Mouse (Mus musculus) kidney, adult 2 months (tissue): ENCODE data around the gene A430078G23Rik. TPM values are rescaled to one million over a fixed set of nuclear protein-coding genes. Genes with fewer than 3 reads are reported as not detected.
"Not testable (repeated sequence)": the region's sequence is repeated elsewhere in the genome, so short reads cannot be mapped to it uniquely, and the experiment has no call there.

Experiments
- DNase-seq: peaks from one replicate; pipeline ENCODE4 v3.0.0; 2021
- H3K27ac ChIP-seq: fragments of 200-500 bp; 2 replicates; pipeline ENCODE4 v1.5.1; 2012; ENCODE audit warnings: low read depth, low read length, control low read depth, inconsistent platforms; ENCODE audit not compliant: insufficient read depth
- H3K27me3 ChIP-seq: fragments of 200-500 bp; replicated peaks from 2 replicates; pipeline ENCODE4 v1.6.1; 2012; ENCODE audit warnings: mild to moderate bottlenecking, moderate library complexity, low read length, inconsistent platforms; ENCODE audit not compliant: control insufficient read depth, insufficient read depth
- H3K36me3 ChIP-seq: fragments of 200-500 bp; 2 replicates; pipeline ENCODE4 v1.6.1; 2012; ENCODE audit warnings: mild to moderate bottlenecking, moderate library complexity, low read length, inconsistent platforms; ENCODE audit not compliant: control insufficient read depth, insufficient read depth
- H3K4me1 ChIP-seq: fragments of 200-500 bp; 2 replicates; pipeline ENCODE4 v1.6.1; 2011; ENCODE audit warnings: low read length; ENCODE audit not compliant: control insufficient read depth, insufficient read depth
- H3K4me3 ChIP-seq: fragments of 200-500 bp; 2 replicates; pipeline ENCODE4 v1.5.1; 2011; ENCODE audit warnings: mild to moderate bottlenecking, low read depth, low read length, control low read depth; ENCODE audit not compliant: insufficient read depth
- CTCF ChIP-seq: fragments of 200-500 bp; conservative IDR thresholded peaks from 2 replicates; pipeline ENCODE4 v1.5.1; 2011; ENCODE audit warnings: low read depth, mild to moderate bottlenecking, control low read depth, low read length, moderate library complexity, mixed read lengths; ENCODE audit not compliant: insufficient read depth, insufficient read length
- POLR2A ChIP-seq: fragments of 200-500 bp; IDR thresholded peaks from one replicate; pipeline ENCODE4 v1.6.1; 2011; ENCODE audit warnings: low read depth, low read length, control low read depth
- WGBS: fragments of 180-500 bp; shearing (Covaris S2); methylation state at CpG from one replicate; pipeline ENCODE4 v1.1.7; 2018; 5-methylcytosine and 5-hydroxymethylcytosine counted together
- polyA plus RNA-seq: library from polyadenylated mRNA; depleted of rRNA; stranded (reverse); fragments of >200 nt; gene quantifications from 2 replicates; pipeline ENCODE4 v1.2.3, GENCODE M21; 2012

Gene A430078G23Rik
- polyA plus RNA-seq, 1 experiment, result 1.1 TPM

DNA sequence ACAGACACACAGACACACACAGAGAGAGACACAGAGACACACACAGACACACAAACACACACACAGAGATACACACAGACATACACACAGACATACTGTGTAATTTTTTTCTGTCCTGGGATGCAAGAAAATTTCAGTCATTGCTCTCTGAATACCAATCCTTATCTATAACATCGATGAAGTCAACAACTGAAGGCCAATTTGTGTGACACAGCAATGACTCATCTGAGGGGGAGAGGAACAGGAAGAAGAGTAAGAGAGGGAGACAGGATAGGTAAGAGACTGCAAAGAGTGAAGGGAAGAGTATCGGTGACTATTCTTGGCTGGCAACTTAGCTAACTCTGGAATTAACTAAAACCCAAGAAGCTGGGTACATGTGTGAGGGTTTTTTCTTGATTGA is 29.0 kb upstream of the A430078G23Rik start:
- peaks cover 2% of the 10 kb centered on the region; the same call in 1 of the 2 replicates for H3K4me1 ChIP-seq
- H3K27ac ChIP-seq, result no peak overlapping the region
- TF ChIP-seq CTCF, result no peak
- TF ChIP-seq POLR2A, result no peak
- WGBS, result 87% methylated on average over 2 of the region's 2 CpGs
- H3K27me3 ChIP-seq, result no peaks in the 10 kb centered on the region
- no peaks in the 10 kb centered on the region for H3K36me3 ChIP-seq
- H3K4me3 ChIP-seq, result no peak overlapping the region
- no peak for DNase-seq

GRCm38 (mm10) chr8:3327056-3327455 is 26.2 kb upstream of the A430078G23Rik start:
- Histone ChIP-seq H3K4me3 (no peak overlapping the region), H3K36me3 (no peaks in the 10 kb centered on the region), H3K27me3 (no peaks in the 10 kb centered on the region), H3K27ac (no peak overlapping the region), H3K4me1 (peaks cover 2% of the 10 kb centered on the region; the same call in 1 of the 2 replicates)
- DNase-seq, result no peak
- TF ChIP-seq POLR2A (no peak), CTCF (no peak)
- 97% methylated on average over 1 of the region's 1 CpGs for WGBS

GRCm38 (mm10) chr8:3327538-3328245 is 25.5 kb upstream of the A430078G23Rik start:
- H3K27ac ChIP-seq, result no peak overlapping the region
- 57% methylated on average over 8 of the region's 8 CpGs for WGBS

DNA sequence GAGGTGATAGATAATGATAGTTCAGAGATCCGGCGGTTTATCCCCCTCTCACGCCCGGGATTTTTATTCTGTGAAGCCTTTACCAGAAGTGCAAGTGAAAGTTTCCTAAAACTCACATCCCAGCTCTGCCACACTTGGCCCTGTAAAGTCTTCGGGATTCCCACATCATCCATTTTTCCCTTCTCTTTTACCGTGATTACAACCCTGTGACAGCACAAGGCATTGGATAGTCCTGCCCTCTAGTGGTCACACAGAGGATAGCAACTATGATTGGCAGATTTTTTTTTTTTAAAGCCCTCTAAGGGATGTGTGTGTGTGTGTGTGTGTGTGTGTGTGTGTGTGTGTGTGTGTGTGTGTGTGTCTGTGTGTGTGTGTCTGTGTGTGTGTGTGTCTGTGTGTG is 22.6 kb upstream of the A430078G23Rik start:
- Histone ChIP-seq H3K27me3 (no peaks in the 10 kb centered on the region), H3K27ac (no peak overlapping the region), H3K36me3 (no peaks in the 10 kb centered on the region), H3K4me3 (no peak overlapping the region), H3K4me1 (peaks cover 2% of the 10 kb centered on the region; the same call in 1 of the 2 replicates)
- DNase-seq, result peak; percentile 61
- 46% methylated on average over 6 of the region's 6 CpGs for WGBS
- TF ChIP-seq POLR2A (no peak), CTCF (peak; percentile 29; the same call in 1 of the 2 replicates)

More at GRCm38 (mm10) chr8:3327538-3328245, 25.5 kb upstream of the A430078G23Rik start:
- Histone ChIP-seq H3K36me3 (no peaks in the 10 kb centered on the region), H3K4me3 (no peak overlapping the region), H3K4me1 (peaks cover 2% of the 10 kb centered on the region; the same call in 1 of the 2 replicates), H3K27me3 (no peaks in the 10 kb centered on the region)
- peak; percentile 28 for DNase-seq
- TF ChIP-seq POLR2A (no peak), CTCF (no peak)

DNA sequence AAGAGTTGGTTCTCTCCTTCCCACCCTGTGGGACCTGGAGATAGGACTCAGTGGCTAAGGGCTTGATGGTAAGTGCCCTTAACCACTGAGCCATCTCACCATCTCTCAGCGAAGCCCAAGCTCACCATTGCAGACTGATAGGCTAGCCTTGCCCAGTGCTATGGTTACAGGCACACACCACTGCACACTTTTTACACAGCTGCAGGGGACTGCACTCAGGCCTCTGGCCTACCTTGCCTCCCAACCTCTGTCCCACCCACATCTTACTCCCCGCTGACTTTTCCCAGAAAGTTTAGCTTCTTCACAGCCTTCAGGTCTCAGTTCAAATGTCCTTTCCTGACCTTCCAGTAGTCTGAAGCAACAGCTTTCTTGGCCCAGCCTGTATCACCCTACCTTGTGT is 21.5 kb upstream of the A430078G23Rik start:
- WGBS, result 75% methylated on average over 2 of the region's 2 CpGs
- Histone ChIP-seq H3K36me3 (no peaks in the 10 kb centered on the region), H3K4me1 (peaks cover 2% of the 10 kb centered on the region; the same call in 1 of the 2 replicates), H3K27me3 (no peaks in the 10 kb centered on the region), H3K27ac (no peak overlapping the region), H3K4me3 (no peak overlapping the region)
- no peak for DNase-seq
- no peak for TF ChIP-seq POLR2A
- TF ChIP-seq CTCF, result no peak

DNA sequence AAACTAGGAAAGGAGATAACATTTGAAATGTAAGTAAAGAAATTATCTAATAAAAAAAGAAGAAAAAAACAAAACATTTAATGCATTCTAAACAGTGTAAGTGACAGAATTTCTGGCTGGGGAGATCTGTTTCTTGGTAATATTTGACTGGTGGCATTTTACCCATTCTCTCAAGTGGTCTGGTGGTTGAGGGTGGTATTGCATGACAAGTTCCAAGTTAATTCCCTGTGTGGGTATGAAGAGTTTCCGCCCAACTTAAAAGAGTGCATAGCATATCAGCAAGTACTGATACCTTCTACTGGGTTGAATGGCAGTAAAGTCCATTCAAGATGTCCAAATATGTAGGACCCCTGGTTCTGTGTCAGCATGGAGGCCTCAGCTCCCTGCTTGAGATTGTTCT is 17.3 kb upstream of the A430078G23Rik start:
- DNase-seq, result no peak
- Histone ChIP-seq H3K4me1 (no peaks in the 10 kb centered on the region), H3K4me3 (no peak overlapping the region), H3K27ac (no peak overlapping the region), H3K36me3 (no peaks in the 10 kb centered on the region), H3K27me3 (no peaks in the 10 kb centered on the region)
- WGBS, result 92% methylated on average over 1 of the region's 1 CpGs
- TF ChIP-seq POLR2A (no peak), CTCF (no peak)

DNA sequence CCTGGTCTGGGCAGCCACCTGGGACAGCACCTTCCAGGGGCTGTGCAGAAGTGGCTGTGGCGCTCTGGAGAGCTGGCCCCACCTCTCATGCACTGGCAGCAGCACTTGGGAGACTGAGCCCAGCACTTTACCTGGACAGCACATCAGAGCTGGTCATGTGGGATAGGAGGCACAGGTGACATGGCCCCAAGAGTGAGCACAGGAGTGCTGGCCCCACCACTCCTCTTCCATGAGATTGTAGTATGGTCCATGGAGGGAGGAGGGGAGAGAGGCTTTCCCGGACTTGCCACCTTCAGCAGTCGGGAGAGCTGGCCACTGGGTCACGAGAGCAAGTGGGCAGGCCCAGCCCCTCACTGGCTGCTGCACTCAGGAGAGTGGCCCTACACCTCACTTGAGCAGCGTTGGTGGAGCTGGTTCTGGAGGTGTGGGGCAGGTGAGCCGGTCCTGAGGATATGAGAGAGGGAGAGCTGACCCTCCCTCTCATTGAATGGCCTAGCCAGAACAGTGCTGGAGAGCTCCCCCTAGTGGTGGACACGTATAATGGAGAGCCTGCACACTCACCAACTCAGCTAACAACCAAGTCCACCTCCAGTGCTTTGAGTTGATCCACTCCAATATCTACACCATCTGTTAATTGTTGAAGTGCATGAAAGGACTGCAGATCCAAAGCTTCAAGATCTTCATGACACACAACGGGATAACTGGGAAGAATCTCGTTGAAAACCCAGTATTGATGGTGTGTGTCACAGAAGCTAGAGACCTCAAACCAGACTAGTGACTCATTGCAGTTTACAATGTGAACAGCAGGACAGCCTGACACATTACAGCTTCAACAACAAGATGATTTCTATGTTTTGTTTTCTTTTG is 16.3 kb upstream of the A430078G23Rik start:
- DNase-seq, result peak; percentile 55
- TF ChIP-seq POLR2A (no peak), CTCF (peak; percentile 79)
- H3K36me3 ChIP-seq, result no peaks in the 10 kb centered on the region
- H3K4me3 ChIP-seq, result no peak overlapping the region
- no peaks in the 10 kb centered on the region for H3K27me3 ChIP-seq
- 60% methylated on average over 9 of the region's 9 CpGs for WGBS
- H3K27ac ChIP-seq, result no peak overlapping the region
- no peaks in the 10 kb centered on the region for H3K4me1 ChIP-seq

- not testable (repeated sequence) for H3K4me1 ChIP-seq, DNase-seq, H3K36me3 ChIP-seq, H3K27ac ChIP-seq, H3K27me3 ChIP-seq, H3K4me3 ChIP-seq
- WGBS, result 64% methylated on average over 3 of the region's 3 CpGs
Observed at GRCm38 (mm10) chr8:3337525-3337824, 15.7 kb upstream of the A430078G23Rik start.
